Mouse (Mus musculus): ENCODE data around the gene Plpp3. TPM values are rescaled to one million over a fixed set of nuclear protein-coding genes. Genes with fewer than 3 reads are reported as not detected.

The Plpp3 gene
- polyA plus RNA-seq, 2 experiments, result 112 to 117 TPM

DNA sequence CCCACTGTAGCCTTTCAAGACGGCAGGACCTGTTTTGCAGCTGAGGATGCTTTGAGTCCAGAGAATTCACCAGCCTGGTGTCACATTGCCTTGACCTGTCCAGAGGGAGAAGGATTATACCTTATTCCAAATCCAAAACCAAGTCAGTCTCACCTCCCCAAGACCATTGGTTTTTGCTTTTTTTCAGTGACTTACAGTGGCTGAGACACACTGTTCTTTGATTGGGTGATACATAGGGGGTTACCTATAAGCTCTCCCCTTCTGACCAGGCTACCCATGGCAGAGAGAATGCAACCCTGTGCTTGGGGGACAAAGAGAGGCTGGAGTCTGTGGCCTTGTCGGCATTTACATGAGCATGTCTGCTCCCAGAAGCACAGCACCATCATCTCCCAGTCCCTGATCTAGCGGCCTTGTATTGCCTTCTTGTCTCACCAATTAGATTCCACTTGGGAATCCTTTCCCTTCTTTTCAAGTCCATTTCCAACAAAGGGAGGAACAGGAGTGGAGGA lies 24.6 kb downstream of the Plpp3 start:
- TF ChIP-seq POLR2A (IDR thresholded peaks at IDR 0.05; ENCODE audit: borderline replicate concordance, extremely low read depth, insufficient read depth, insufficient read length), result no peak
- H3K36me3 ChIP-seq (ENCODE audit: control insufficient read depth, insufficient read depth, low read length), result peaks cover 32% of the 10 kb centered on the region
- no peaks in the 10 kb centered on the region for H3K27me3 ChIP-seq (ENCODE audit: control insufficient read depth, insufficient read depth, low read length)
- H3K27ac ChIP-seq (replicated peaks; ENCODE audit: low read depth, low read length), result no peak overlapping the region
- ATAC-seq (ENCODE audit: low FRiP score, low read depth) (no peak), DNase-seq (ENCODE audit: low spot score) (no peak)
- H3K9me3 ChIP-seq (ENCODE audit: control insufficient read depth, low read length), result no peaks in the 10 kb centered on the region
- no peak overlapping the region for H3K4me3 ChIP-seq (replicated peaks; ENCODE audit: low read length)
- WGBS, result 53% methylated on average over 3 of the region's 3 CpGs
- H3K4me1 ChIP-seq (ENCODE audit: control insufficient read depth, insufficient read depth, low read length), result peaks cover 45% of the 10 kb centered on the region
- no peak overlapping the region for H3K9ac ChIP-seq (ENCODE audit: low read depth, low read length, severe bottlenecking)
- no peak overlapping the region for H3K4me2 ChIP-seq (replicated peaks; ENCODE audit: low read depth, low read length, severe bottlenecking)

GRCm38 (mm10) chr4:105182249-105182648 lies 25.1 kb downstream of the Plpp3 start:
- TF ChIP-seq POLR2A (IDR thresholded peaks at IDR 0.05; ENCODE audit: borderline replicate concordance, extremely low read depth, insufficient read depth, insufficient read length), result no peak
- Histone ChIP-seq H3K4me2 (replicated peaks; ENCODE audit: low read depth, low read length, severe bottlenecking) (no peak overlapping the region), H3K27me3 (ENCODE audit: control insufficient read depth, insufficient read depth, low read length) (no peaks in the 10 kb centered on the region), H3K9me3 (ENCODE audit: control insufficient read depth, low read length) (no peaks in the 10 kb centered on the region), H3K4me1 (ENCODE audit: control insufficient read depth, insufficient read depth, low read length) (peaks cover 50% of the 10 kb centered on the region), H3K4me3 (replicated peaks; ENCODE audit: low read length) (no peak overlapping the region), H3K27ac (replicated peaks; ENCODE audit: low read depth, low read length) (no peak overlapping the region), H3K9ac (ENCODE audit: low read depth, low read length, severe bottlenecking) (no peak overlapping the region), H3K36me3 (ENCODE audit: control insufficient read depth, insufficient read depth, low read length) (peaks cover 35% of the 10 kb centered on the region)
- DNase-seq (ENCODE audit: low spot score) (no peak), ATAC-seq (ENCODE audit: low FRiP score, low read depth) (no peak)
- WGBS, result 68% methylated on average over 5 of the region's 5 CpGs

DNA sequence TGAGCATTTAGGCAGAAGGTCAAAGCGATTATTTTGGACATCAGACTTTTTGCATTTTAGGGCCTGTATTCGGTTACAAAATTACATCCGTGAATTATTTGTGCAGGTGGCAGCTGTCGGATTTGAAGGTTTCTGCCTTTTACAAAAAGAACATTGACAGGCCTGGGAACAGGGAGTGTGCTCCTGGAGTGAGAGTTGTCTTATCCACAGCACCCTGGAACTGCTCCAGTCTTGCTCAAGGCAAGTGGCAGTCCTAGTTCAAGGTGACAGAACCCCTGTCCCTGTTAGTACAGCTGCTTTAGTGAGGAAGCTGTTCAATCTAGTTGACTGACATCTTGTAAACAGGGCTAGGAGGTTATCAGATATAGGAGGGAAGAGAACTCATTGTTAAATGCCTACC lies 27.3 kb downstream of the Plpp3 start:
- no peak overlapping the region for H3K9ac ChIP-seq (ENCODE audit: low read depth, low read length, severe bottlenecking)
- DNase-seq (ENCODE audit: low spot score) (no peak), ATAC-seq (ENCODE audit: low FRiP score, low read depth) (no peak)
- no peaks in the 10 kb centered on the region for H3K27me3 ChIP-seq (ENCODE audit: control insufficient read depth, insufficient read depth, low read length)
- 67% methylated on average over 4 of the region's 4 CpGs for WGBS
- no peak for TF ChIP-seq POLR2A (IDR thresholded peaks at IDR 0.05; ENCODE audit: borderline replicate concordance, extremely low read depth, insufficient read depth, insufficient read length)
- H3K9me3 ChIP-seq (ENCODE audit: control insufficient read depth, low read length), result no peaks in the 10 kb centered on the region
- peaks cover 33% of the 10 kb centered on the region for H3K36me3 ChIP-seq (ENCODE audit: control insufficient read depth, insufficient read depth, low read length)
- no peak overlapping the region for H3K4me3 ChIP-seq (replicated peaks; ENCODE audit: low read length)
- no peak overlapping the region for H3K4me2 ChIP-seq (replicated peaks; ENCODE audit: low read depth, low read length, severe bottlenecking)
- peaks cover 52% of the 10 kb centered on the region for H3K4me1 ChIP-seq (ENCODE audit: control insufficient read depth, insufficient read depth, low read length)
- H3K27ac ChIP-seq (replicated peaks; ENCODE audit: low read depth, low read length), result no peak overlapping the region

- Histone ChIP-seq H3K27ac (replicated peaks; ENCODE audit: low read depth, low read length) (no peak overlapping the region), H3K9me3 (ENCODE audit: control insufficient read depth, low read length) (no peaks in the 10 kb centered on the region), H3K4me1 (ENCODE audit: control insufficient read depth, insufficient read depth, low read length) (peaks cover 54% of the 10 kb centered on the region), H3K27me3 (ENCODE audit: control insufficient read depth, insufficient read depth, low read length) (no peaks in the 10 kb centered on the region), H3K36me3 (ENCODE audit: control insufficient read depth, insufficient read depth, low read length) (peaks cover 31% of the 10 kb centered on the region), H3K4me3 (replicated peaks; ENCODE audit: low read length) (no peak overlapping the region), H3K4me2 (replicated peaks; ENCODE audit: low read depth, low read length, severe bottlenecking) (no peak overlapping the region), H3K9ac (ENCODE audit: low read depth, low read length, severe bottlenecking) (no peak overlapping the region)
- 84% methylated on average over 6 of the region's 6 CpGs for WGBS
- DNase-seq (ENCODE audit: low spot score) (no peak), ATAC-seq (ENCODE audit: low FRiP score, low read depth) (no peak)
- no peak for TF ChIP-seq POLR2A (IDR thresholded peaks at IDR 0.05; ENCODE audit: borderline replicate concordance, extremely low read depth, insufficient read depth, insufficient read length)
Measured at GRCm38 (mm10) chr4:105184924-105185323, 27.8 kb downstream of the Plpp3 start.

GRCm38 (mm10) chr4:105186654-105187053 lies 29.5 kb downstream of the Plpp3 start:
- no peak overlapping the region for H3K9ac ChIP-seq (ENCODE audit: low read depth, low read length, severe bottlenecking)
- no peaks in the 10 kb centered on the region for H3K9me3 ChIP-seq (ENCODE audit: control insufficient read depth, low read length)
- H3K4me1 ChIP-seq (ENCODE audit: control insufficient read depth, insufficient read depth, low read length), result peaks cover 54% of the 10 kb centered on the region
- no peak overlapping the region for H3K27ac ChIP-seq (replicated peaks; ENCODE audit: low read depth, low read length)
- ATAC-seq (ENCODE audit: low FRiP score, low read depth) (no peak), DNase-seq (ENCODE audit: low spot score) (no peak)
- H3K4me3 ChIP-seq (replicated peaks; ENCODE audit: low read length), result no peak overlapping the region
- H3K4me2 ChIP-seq (replicated peaks; ENCODE audit: low read depth, low read length, severe bottlenecking), result no peak overlapping the region
- WGBS, result 81% methylated on average over 10 of the region's 10 CpGs
- peaks cover 27% of the 10 kb centered on the region for H3K36me3 ChIP-seq (ENCODE audit: control insufficient read depth, insufficient read depth, low read length)
- no peaks in the 10 kb centered on the region for H3K27me3 ChIP-seq (ENCODE audit: control insufficient read depth, insufficient read depth, low read length)
- no peak for TF ChIP-seq POLR2A (IDR thresholded peaks at IDR 0.05; ENCODE audit: borderline replicate concordance, extremely low read depth, insufficient read depth, insufficient read length)

DNA sequence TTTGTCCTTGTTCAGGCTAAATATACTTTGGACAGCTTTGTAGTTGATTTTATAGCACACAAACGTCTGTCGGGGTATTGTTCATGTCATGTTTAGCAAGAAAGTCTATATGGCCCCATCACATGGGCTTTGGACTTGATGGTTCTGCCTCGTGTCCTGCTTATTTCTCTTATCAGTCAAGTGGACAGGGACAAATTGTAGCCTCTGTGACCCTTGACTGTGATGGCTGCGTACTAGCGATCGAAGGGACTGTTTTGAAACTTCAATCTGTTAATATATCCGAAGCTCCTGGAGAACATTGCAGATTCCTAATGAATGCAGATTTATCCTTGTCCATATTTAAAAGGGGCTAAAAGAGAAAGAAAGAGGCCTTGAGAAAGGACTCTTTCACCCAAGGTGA lies 30.7 kb downstream of the Plpp3 start:
- H3K27me3 ChIP-seq (ENCODE audit: control insufficient read depth, insufficient read depth, low read length), result no peaks in the 10 kb centered on the region
- DNase-seq (ENCODE audit: low spot score), result no peak
- WGBS, result 81% methylated on average over 7 of the region's 7 CpGs
- ATAC-seq (ENCODE audit: low FRiP score, low read depth), result no peak
- H3K4me1 ChIP-seq (ENCODE audit: control insufficient read depth, insufficient read depth, low read length), result peaks cover 59% of the 10 kb centered on the region
- H3K4me2 ChIP-seq (replicated peaks; ENCODE audit: low read depth, low read length, severe bottlenecking), result no peak overlapping the region
- TF ChIP-seq POLR2A (IDR thresholded peaks at IDR 0.05; ENCODE audit: borderline replicate concordance, extremely low read depth, insufficient read depth, insufficient read length), result no peak
- H3K36me3 ChIP-seq (ENCODE audit: control insufficient read depth, insufficient read depth, low read length), result peaks cover 22% of the 10 kb centered on the region
- no peak overlapping the region for H3K9ac ChIP-seq (ENCODE audit: low read depth, low read length, severe bottlenecking)
- no peak overlapping the region for H3K27ac ChIP-seq (replicated peaks; ENCODE audit: low read depth, low read length)
- no peak overlapping the region for H3K4me3 ChIP-seq (replicated peaks; ENCODE audit: low read length)
- no peaks in the 10 kb centered on the region for H3K9me3 ChIP-seq (ENCODE audit: control insufficient read depth, low read length)
